Mouse (Mus musculus): ENCODE results near the gene Hba-a2.
"Not testable (repeated sequence)": the region's sequence is repeated elsewhere in the genome, so short reads cannot be mapped to it uniquely, and the experiment has no call there.

GRCm38 (mm10) chr11:32293479-32293878 is 2.8 kb upstream of the Hba-a2 start:
- TF ChIP-seq EP300, CTCF (IDR thresholded peaks at IDR 0.05; ENCODE audit: low read depth): not testable (repeated sequence)

Data from heart, postnatal 0 days (tissue).